Mouse (Mus musculus) liver, adult 10 weeks (tissue): ENCODE data around the gene Urb1. TPM values are rescaled to one million over a fixed set of nuclear protein-coding genes. Genes with fewer than 3 reads are reported as not detected.

ENCODE experiments used
- polyA plus RNA-seq: library from polyadenylated mRNA; stranded (reverse); fragments of 350-450 nt; fragmentation: Illumina TruSeq; extraction: RNeasy Lipid Tissue Mini Kit (QIAGEN cat#74804); gene quantifications from one replicate; pipeline ENCODE4 v1.2.3, GENCODE M21; 2014; ENCODE audit warnings: low read depth, low replicate concordance

Gene Urb1
- 0.56 TPM for polyA plus RNA-seq

GRCm38 (mm10) chr16:90809975-90810715 lies at the start of gene Urb1:
TSS of gene Urb1 (minus strand) at chr16:90810413.

GRCm38 (mm10) chr16:90826457-90826856 lies 16.2 kb upstream of the Urb1 start, which contains the start of gene Eva1c:
TSS of gene Eva1c (plus strand) at chr16:90826719.

GRCm38 (mm10) chr16:90738092-90738956 lies 71.9 kb downstream of the Urb1 start, which contains the start of gene Mrap:
TSS of gene Mrap (plus strand) at chr16:90738207.

GRCm38 (mm10) chr16:90727233-90728115 lies 82.7 kb downstream of the Urb1 start, which contains the start of gene Mis18a:
TSS of gene Mis18a (minus strand) at chr16:90727404.

Other genes with a start within 250 kb of the Urb1 start
- gene Mis18a, start 83.0 kb downstream of the Urb1 start, polyA plus RNA-seq: 4.1 TPM
- gene Mrap, start 72.2 kb downstream of the Urb1 start, polyA plus RNA-seq: 12.3 TPM
- not detected for gene Eva1c, start 16.3 kb upstream of the Urb1 start, polyA plus RNA-seq
- gene Cfap298, start 124.7 kb upstream of the Urb1 start, polyA plus RNA-seq: 7.5 TPM
- gene Synj1, start 200.9 kb upstream of the Urb1 start, polyA plus RNA-seq: 7.9 TPM
- gene Paxbp1, start 234.1 kb upstream of the Urb1 start, polyA plus RNA-seq: 31.3 TPM